Mouse (Mus musculus): ENCODE data around the gene Bard1.

The Bard1 gene

GRCm38 (mm10) chr1:71052252-71052651 is 50.7 kb downstream of the Bard1 start:
- no peak for DNase-seq

GRCm38 (mm10) chr1:71045141-71045540 is 57.8 kb downstream of the Bard1 start:
- DNase-seq: no peak

- no peak for DNase-seq
These were observed 59.0 kb downstream of the Bard1 start for GRCm38 (mm10) chr1:71043951-71044350.

- DNase-seq: peak; percentile 80
These were observed 65.9 kb downstream of the Bard1 start for GRCm38 (mm10) chr1:71036999-71037398.

- no peak for DNase-seq
These were observed 67.4 kb downstream of the Bard1 start for GRCm38 (mm10) chr1:71035565-71035964.

- DNase-seq: no peak
These were observed 80.2 kb downstream of the Bard1 start for GRCm38 (mm10) chr1:71022766-71023165.

- DNase-seq: no peak
These were observed 88.6 kb downstream of the Bard1 start for GRCm38 (mm10) chr1:71014345-71014744.

- no peak for DNase-seq
These were observed 96.9 kb downstream of the Bard1 start for GRCm38 (mm10) chr1:71005998-71006397.

GRCm38 (mm10) chr1:71004177-71004576 is 98.8 kb downstream of the Bard1 start:
- no peak for DNase-seq

GRCm38 (mm10) chr1:71003741-71004140 is 99.2 kb downstream of the Bard1 start:
- no peak for DNase-seq

GRCm38 (mm10) chr1:70997377-70997993 is 105.5 kb downstream of the Bard1 start:
- no peak for DNase-seq

GRCm38 (mm10) chr1:70996766-70997165 is 106.2 kb downstream of the Bard1 start:
- no peak for DNase-seq
